Mouse (Mus musculus) intestine, embryonic 14.5 days (tissue): ENCODE measurements around the gene Xxylt1. TPM values are rescaled to one million over a fixed set of nuclear protein-coding genes. Genes with fewer than 3 reads are reported as not detected.
A peak's percentile ranks its signal among the peaks of the same experiment; 100 is the strongest.

Experiments used
- ATAC-seq: fragments of 200-750 bp; cut with Nextera tagmentation; replicated peaks from 2 replicates; pipeline ENCODE4 v1.8.0; 2017; ENCODE audit warnings: low read depth, moderate number of reproducible peaks, moderate TSS enrichment, moderate library complexity; ENCODE audit not compliant: low FRiP score, low TSS enrichment
- DNase-seq: peaks from one replicate; pipeline ENCODE4 v3.0.0-alpha.2; 2018; ENCODE audit warnings: low spot score
- H3K27ac ChIP-seq: fragments of 300-500 bp; sonication (generic); 2 replicates; pipeline ENCODE4 v1.5.1; 2014; ENCODE audit warnings: low read depth, mild to moderate bottlenecking, control low read depth
- H3K27me3 ChIP-seq: fragments of 300-500 bp; sonication (generic); replicated peaks from 2 replicates; pipeline ENCODE4 v1.6.1; 2014; ENCODE audit warnings: low read length, control low read depth; ENCODE audit not compliant: control insufficient read depth, insufficient read depth
- H3K36me3 ChIP-seq: fragments of 300-500 bp; sonication (generic); 2 replicates; pipeline ENCODE4 v1.6.1; 2014; ENCODE audit warnings: low read length, control low read depth; ENCODE audit not compliant: control insufficient read depth, insufficient read depth
- H3K4me1 ChIP-seq: fragments of 300-500 bp; sonication (generic); replicated peaks from 2 replicates; pipeline ENCODE4 v1.6.1; 2014; ENCODE audit warnings: low read length, control low read depth, mixed read lengths; ENCODE audit not compliant: control insufficient read depth, insufficient read depth
- H3K4me2 ChIP-seq: fragments of 300-500 bp; sonication (generic); 2 replicates; pipeline ENCODE4 v1.6.1; 2014; ENCODE audit warnings: low read length
- H3K4me3 ChIP-seq: fragments of 300-500 bp; sonication (generic); 2 replicates; pipeline ENCODE4 v1.5.1; 2014; ENCODE audit warnings: low read depth, low read length, control low read depth, mixed read lengths
- H3K9ac ChIP-seq: fragments of 300-500 bp; sonication (generic); 2 replicates; pipeline ENCODE4 v1.6.1; 2014; ENCODE audit warnings: mild to moderate bottlenecking, low read length
- H3K9me3 ChIP-seq: fragments of 300-500 bp; sonication (generic); 2 replicates; pipeline ENCODE4 v1.6.1; 2016; ENCODE audit warnings: low read length, control low read depth; ENCODE audit not compliant: control insufficient read depth
- WGBS: fragments of 180-500 bp; shearing (Covaris S2); extraction: QIAGEN DNeasy Blood & Tissue Kit; methylation state at CpG from one replicate; pipeline ENCODE4 v1.1.7; 2014; 5-methylcytosine and 5-hydroxymethylcytosine counted together
- polyA plus RNA-seq: library from polyadenylated mRNA; unstranded; fragments of >200 nt; fragmentation: Nextera tagmentation; extraction: Ambion mirVana; gene quantifications from 2 replicates; pipeline ENCODE4 v1.2.1, GENCODE M21; 2014

The Xxylt1 gene
- polyA plus RNA-seq, 1 experiment from 2014 or later, result 20.4 TPM

DNA sequence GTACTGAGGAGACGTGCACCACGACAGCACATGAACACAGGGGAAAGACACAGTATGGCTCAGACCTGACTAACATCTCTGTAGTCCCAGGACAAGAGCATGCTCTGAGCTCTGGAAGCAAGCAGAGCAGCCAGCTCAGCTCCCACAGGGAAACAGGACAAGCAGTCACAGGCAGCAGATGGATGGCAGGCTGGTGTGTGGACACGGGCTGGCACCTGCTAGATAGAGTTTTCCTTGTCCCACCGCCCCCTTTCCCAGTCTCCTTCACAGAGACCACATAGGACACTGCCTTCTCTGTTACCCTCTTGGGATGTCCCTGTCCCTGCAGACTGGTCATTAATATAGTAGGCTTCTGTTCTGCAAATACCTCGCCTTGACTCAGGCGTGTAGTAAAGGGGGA lies 79.1 kb downstream of the Xxylt1 start:
- H3K27ac ChIP-seq, result peak overlapping the region; percentile 27; the same call in 1 of the 2 replicates
- H3K9ac ChIP-seq, result no peak overlapping the region
- DNase-seq (no peak), ATAC-seq (no peak)
- no peak overlapping the region for H3K4me2 ChIP-seq
- H3K9me3 ChIP-seq, result no peaks in the 10 kb centered on the region
- H3K36me3 ChIP-seq, result no peaks in the 10 kb centered on the region
- no peak overlapping the region for H3K4me3 ChIP-seq
- H3K27me3 ChIP-seq, result no peaks in the 10 kb centered on the region
- H3K4me1 ChIP-seq, result peaks cover 33% of the 10 kb centered on the region
- WGBS, result 78% methylated on average over 6 of the region's 6 CpGs

DNA sequence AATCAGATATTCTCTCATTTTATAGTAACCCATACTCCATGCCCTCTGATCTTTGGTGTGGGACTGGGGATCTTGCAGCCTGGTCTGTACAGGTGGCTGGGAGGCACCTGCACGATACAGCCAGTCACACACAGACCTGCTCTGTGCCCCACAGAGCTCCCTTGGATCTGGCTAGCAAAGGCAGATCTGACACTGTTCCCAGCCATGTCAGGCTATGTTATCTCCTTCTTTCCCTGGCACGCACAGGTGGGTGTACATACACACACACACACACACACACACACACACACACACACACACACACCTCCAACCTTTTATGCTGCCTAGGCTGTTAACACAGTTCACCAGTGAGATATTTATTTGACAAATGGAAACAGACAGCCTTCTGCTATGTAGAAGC lies 82.5 kb downstream of the Xxylt1 start:
- no peak overlapping the region for H3K4me3 ChIP-seq
- no peak for ATAC-seq
- no peaks in the 10 kb centered on the region for H3K27me3 ChIP-seq

DNA sequence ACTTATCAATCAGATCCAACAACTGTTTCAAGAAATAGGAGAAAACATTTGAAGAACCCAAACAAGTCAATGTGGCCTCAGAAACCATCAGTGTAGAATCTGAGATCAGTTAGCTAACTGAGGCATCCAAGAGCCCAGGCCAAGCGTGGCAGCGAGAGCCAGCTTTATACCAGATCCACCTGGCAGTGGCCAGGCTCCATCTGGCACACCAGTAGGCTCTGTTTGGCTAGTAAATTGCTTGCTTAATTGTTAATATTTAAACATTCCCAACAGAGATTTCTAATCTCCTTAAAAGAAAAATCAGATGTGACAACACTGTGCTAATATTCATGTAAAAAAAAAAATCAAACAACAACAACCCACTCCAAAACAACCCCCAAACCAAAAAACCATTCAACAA lies 83.2 kb downstream of the Xxylt1 start:
- Histone ChIP-seq H3K9me3 (no peaks in the 10 kb centered on the region), H3K27me3 (no peaks in the 10 kb centered on the region)
- ATAC-seq, result no peak

More for the DNA sequence above, 82.5 kb downstream of the Xxylt1 start:
- DNase-seq, result no peak
- no peak overlapping the region for H3K4me2 ChIP-seq
- WGBS, result 83% methylated on average over 2 of the region's 2 CpGs
- H3K9ac ChIP-seq, result no peak overlapping the region
- no peaks in the 10 kb centered on the region for H3K9me3 ChIP-seq
- no peak overlapping the region for H3K27ac ChIP-seq
- peaks cover 15% of the 10 kb centered on the region for H3K4me1 ChIP-seq
- no peaks in the 10 kb centered on the region for H3K36me3 ChIP-seq

GRCm38 (mm10) chr16:30995446-30995845 lies 85.8 kb downstream of the Xxylt1 start:
- Histone ChIP-seq H3K4me1 (no peaks in the 10 kb centered on the region), H3K4me2 (no peak overlapping the region), H3K4me3 (no peak overlapping the region), H3K27ac (no peak overlapping the region), H3K9ac (no peak overlapping the region), H3K9me3 (no peaks in the 10 kb centered on the region), H3K27me3 (no peaks in the 10 kb centered on the region), H3K36me3 (no peaks in the 10 kb centered on the region)
- ATAC-seq, result no peak
- WGBS, result 78% methylated on average over 5 of the region's 5 CpGs
- DNase-seq, result no peak

More for the DNA sequence above, 83.2 kb downstream of the Xxylt1 start:
- Histone ChIP-seq H3K9ac (no peak overlapping the region), H3K27ac (no peak overlapping the region), H3K36me3 (no peaks in the 10 kb centered on the region), H3K4me3 (no peak overlapping the region), H3K4me1 (peaks cover 10% of the 10 kb centered on the region), H3K4me2 (no peak overlapping the region)
- DNase-seq, result no peak
- 93% methylated on average over 2 of the region's 2 CpGs for WGBS

- Histone ChIP-seq H3K4me2 (no peak overlapping the region), H3K27ac (no peak overlapping the region), H3K9ac (no peak overlapping the region), H3K9me3 (no peaks in the 10 kb centered on the region), H3K4me1 (no peaks in the 10 kb centered on the region), H3K27me3 (no peaks in the 10 kb centered on the region), H3K4me3 (no peak overlapping the region), H3K36me3 (no peaks in the 10 kb centered on the region)
- 52% methylated on average over 2 of the region's 2 CpGs for WGBS
- no peak for ATAC-seq
- DNase-seq, result no peak
Measured at GRCm38 (mm10) chr16:30994881-30995280, 86.4 kb downstream of the Xxylt1 start.

DNA sequence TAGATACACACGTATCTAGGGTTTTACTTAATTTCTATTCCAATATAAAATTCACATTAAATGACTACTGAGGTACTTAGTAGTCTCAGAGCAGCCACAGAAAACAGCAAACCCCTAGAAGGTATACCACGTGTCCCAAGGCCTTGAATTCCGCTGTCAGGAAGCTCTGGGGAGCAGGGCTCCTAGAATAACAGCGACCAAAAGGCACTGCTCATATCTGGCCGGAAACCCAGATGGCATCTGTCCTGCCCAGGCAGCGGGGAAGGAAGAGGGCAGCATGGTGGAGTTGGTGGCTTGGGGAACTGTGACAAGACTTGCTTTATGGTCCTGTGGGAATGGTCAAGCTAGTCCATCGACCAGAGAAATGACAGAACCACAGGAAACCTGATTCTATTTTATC lies 86.9 kb downstream of the Xxylt1 start:
- H3K4me3 ChIP-seq, result no peak overlapping the region
- DNase-seq (no peak), ATAC-seq (no peak)
- H3K9me3 ChIP-seq, result no peaks in the 10 kb centered on the region
- no peak overlapping the region for H3K9ac ChIP-seq
- no peak overlapping the region for H3K27ac ChIP-seq
- no peaks in the 10 kb centered on the region for H3K4me1 ChIP-seq
- WGBS, result 81% methylated on average over 7 of the region's 7 CpGs
- no peak overlapping the region for H3K4me2 ChIP-seq
- H3K27me3 ChIP-seq, result no peaks in the 10 kb centered on the region
- H3K36me3 ChIP-seq, result no peaks in the 10 kb centered on the region

GRCm38 (mm10) chr16:30992568-30992967 lies 88.7 kb downstream of the Xxylt1 start:
- ATAC-seq, result no peak
- no peaks in the 10 kb centered on the region for H3K9me3 ChIP-seq
- H3K36me3 ChIP-seq, result no peaks in the 10 kb centered on the region
- no peaks in the 10 kb centered on the region for H3K4me1 ChIP-seq
- no peak overlapping the region for H3K9ac ChIP-seq
- H3K4me2 ChIP-seq, result no peak overlapping the region
- no peaks in the 10 kb centered on the region for H3K27me3 ChIP-seq
- H3K27ac ChIP-seq, result no peak overlapping the region
- no peak for DNase-seq
- WGBS, result 63% methylated on average over 5 of the region's 5 CpGs
- H3K4me3 ChIP-seq, result no peak overlapping the region

DNA sequence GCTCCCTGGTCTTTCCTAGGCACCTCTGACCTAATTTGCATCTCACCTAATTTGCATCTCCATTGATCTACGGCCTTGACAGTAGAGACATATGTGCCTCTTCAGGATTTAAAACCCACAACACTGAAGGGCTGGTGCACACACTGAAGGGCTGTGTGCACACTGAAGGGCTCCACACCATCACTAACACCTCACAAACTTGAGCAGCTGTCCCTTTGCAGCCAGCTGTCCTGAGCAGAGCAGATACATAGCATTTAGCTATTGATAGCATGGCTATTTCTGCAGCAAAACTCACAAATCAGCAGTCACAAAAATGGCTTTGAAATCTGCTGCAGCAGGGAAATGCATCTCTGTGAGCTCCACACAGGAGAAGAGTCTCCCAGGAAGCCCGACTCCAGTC lies 90.6 kb downstream of the Xxylt1 start:
- H3K27me3 ChIP-seq, result no peaks in the 10 kb centered on the region
- DNase-seq (no peak), ATAC-seq (no peak)
- WGBS, result 46% methylated on average over 2 of the region's 2 CpGs
- no peak overlapping the region for H3K9ac ChIP-seq
- H3K4me1 ChIP-seq, result no peaks in the 10 kb centered on the region
- H3K4me2 ChIP-seq, result no peak overlapping the region
- no peak overlapping the region for H3K27ac ChIP-seq
- H3K36me3 ChIP-seq, result no peaks in the 10 kb centered on the region
- H3K9me3 ChIP-seq, result no peaks in the 10 kb centered on the region
- H3K4me3 ChIP-seq, result no peak overlapping the region

- H3K27ac ChIP-seq, result no peak overlapping the region
- H3K36me3 ChIP-seq, result no peaks in the 10 kb centered on the region
- no peaks in the 10 kb centered on the region for H3K9me3 ChIP-seq
- H3K4me1 ChIP-seq, result no peaks in the 10 kb centered on the region
- H3K4me3 ChIP-seq, result no peak overlapping the region
- no peaks in the 10 kb centered on the region for H3K27me3 ChIP-seq
- WGBS, result 77% methylated on average over 6 of the region's 6 CpGs
- H3K4me2 ChIP-seq, result no peak overlapping the region
- no peak overlapping the region for H3K9ac ChIP-seq
- ATAC-seq (no peak), DNase-seq (no peak)
Measured at GRCm38 (mm10) chr16:30988225-30988624, 93.0 kb downstream of the Xxylt1 start.
